Mouse (Mus musculus) kidney, adult 2 months (tissue): ENCODE results near the gene Kiss1r.

Source experiments
- CTCF ChIP-seq: fragments of 200-500 bp; conservative IDR thresholded peaks from 2 replicates; pipeline ENCODE4 v1.5.1; 2011; ENCODE audit warnings: low read depth, mild to moderate bottlenecking, control low read depth, low read length, moderate library complexity, mixed read lengths; ENCODE audit not compliant: insufficient read depth, insufficient read length
- POLR2A ChIP-seq: fragments of 200-500 bp; IDR thresholded peaks from one replicate; pipeline ENCODE4 v1.6.1; 2011; ENCODE audit warnings: low read depth, low read length, control low read depth

DNA sequence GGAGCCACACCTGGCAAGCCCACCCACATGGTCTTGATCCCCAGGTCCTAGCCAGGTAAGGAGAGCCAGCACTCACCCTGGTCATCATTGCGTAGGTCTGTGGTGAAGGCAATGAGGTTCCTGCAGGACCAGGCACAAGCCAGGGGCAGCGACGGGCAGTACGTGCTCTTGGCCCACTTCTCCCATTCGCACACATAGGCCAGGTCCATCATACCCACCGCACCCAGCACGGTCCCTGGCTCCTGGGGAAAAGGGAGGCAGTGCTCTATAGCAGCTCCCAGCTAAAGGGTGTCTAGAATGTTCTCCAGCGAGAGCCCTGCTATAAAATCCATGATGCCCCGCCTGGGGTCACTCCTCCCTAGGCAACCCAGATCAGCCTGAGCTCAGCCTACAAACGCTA, 9.4 kb upstream of the Kiss1r start:
- no peak for TF ChIP-seq CTCF
- no peak for TF ChIP-seq POLR2A
